8 mouse cellular contexts compared by ENCODE assay signal in genomic region chr16:34322546-34322945, GRCm38 (mm10).
A peak's percentile ranks its signal among the peaks of the same experiment; 100 is the strongest.
DNase-seq lines count a peak whose midpoint lies in the region; ATAC-seq and TF ChIP-seq lines count a peak whose summit lies in the region.

No protein-coding gene starts in this region.

- no peaks in the 10 kb centered on the region for H3K79me2 ChIP-seq in myocyte (ENCODE audit: control insufficient read depth, insufficient read depth)

- H3K9me3 ChIP-seq in hindbrain, embryonic 14.5 days (ENCODE audit: control insufficient read depth, low read length), result no peaks in the 10 kb centered on the region
- H3K9me3 ChIP-seq in limb, embryonic 12.5 days, result no peaks in the 10 kb centered on the region

- no peak overlapping the region for H3K4me2 ChIP-seq in hindbrain, embryonic 14.5 days (replicated peaks)
- no peak overlapping the region for H3K4me2 ChIP-seq in limb, embryonic 12.5 days
- H3K4me2 ChIP-seq in myocyte (ENCODE audit: low read depth), result no peak overlapping the region

- DNase-seq in right cerebral cortex, postnatal 4 days, result peak; percentile 35
- no peak for DNase-seq in right cerebral cortex, postnatal 25 days
- peak; percentile 97 for DNase-seq in cerebellum, adult 9-11 months
- peak; percentile 17 to 22 for DNase-seq in gastrocnemius, adult 8-10 months (ENCODE audit: low spot score in 2 of 2)
- DNase-seq in hindbrain, embryonic 14.5 days (ENCODE audit: low spot score), result peak; percentile 74
- peak; percentile 65 for DNase-seq in thymus, postnatal 4 days

- no peaks in the 10 kb centered on the region for H3K27me3 ChIP-seq in hindbrain, embryonic 14.5 days (ENCODE audit: control insufficient read depth, insufficient read depth, low read length)
- peaks cover 12% of the 10 kb centered on the region for H3K27me3 ChIP-seq in limb, embryonic 12.5 days
- H3K27me3 ChIP-seq in myocyte (ENCODE audit: control insufficient read depth, insufficient read depth, insufficient read length), result no peaks in the 10 kb centered on the region

- no peak for TF ChIP-seq POLR2A in myocyte (IDR thresholded peaks at IDR 0.05; ENCODE audit: insufficient read length, low read depth)

- H3K27ac ChIP-seq in hindbrain, embryonic 14.5 days, result no peak overlapping the region
- H3K27ac ChIP-seq in limb, embryonic 12.5 days, result no peak overlapping the region

- H3K4me1 ChIP-seq in hindbrain, embryonic 14.5 days (replicated peaks; ENCODE audit: control insufficient read depth, insufficient read depth, low read length), result peaks cover 17% of the 10 kb centered on the region
- peaks cover 14% of the 10 kb centered on the region for H3K4me1 ChIP-seq in limb, embryonic 12.5 days (replicated peaks)

- no peak overlapping the region for H3ac ChIP-seq in myocyte (ENCODE audit: control insufficient read depth, insufficient read length)

- H3K4me3 ChIP-seq in hindbrain, embryonic 14.5 days (replicated peaks; ENCODE audit: low read length), result no peak overlapping the region
- no peak overlapping the region for H3K4me3 ChIP-seq in limb, embryonic 12.5 days (replicated peaks)
- H3K4me3 ChIP-seq in myocyte, result no peak overlapping the region

- no peak overlapping the region for H3K9ac ChIP-seq in hindbrain, embryonic 14.5 days
- no peak overlapping the region for H3K9ac ChIP-seq in limb, embryonic 12.5 days (replicated peaks)

- H3K36me3 ChIP-seq in hindbrain, embryonic 14.5 days (replicated peaks; ENCODE audit: control insufficient read depth, insufficient read depth), result no peaks in the 10 kb centered on the region
- peaks cover 4% of the 10 kb centered on the region; the same call in 1 of the 2 replicates for H3K36me3 ChIP-seq in limb, embryonic 12.5 days
- no peaks in the 10 kb centered on the region for H3K36me3 ChIP-seq in myocyte (ENCODE audit: control insufficient read depth, insufficient read depth)

- WGBS in hindbrain, embryonic 14.5 days, result 24% methylated on average over 4 of the region's 4 CpGs
- WGBS in limb, embryonic 12.5 days, result 10% methylated on average over 4 of the region's 4 CpGs

- peak; percentile 84 for ATAC-seq in hindbrain, embryonic 14.5 days (ENCODE audit: low FRiP score)
- peak; percentile 76; the same call in 1 of the 2 replicates for ATAC-seq in limb, embryonic 12.5 days (ENCODE audit: insufficient number of reproducible peaks, insufficient read depth, low FRiP score, low TSS enrichment, low read depth)

TF ChIP-seq in myocyte, 11 proteins besides CTCF, POLR2A, EP300 and RAD21:
- TF ChIP-seq MYOD1 (IDR thresholded peaks at IDR 0.05; ENCODE audit: control insufficient read depth in 1 of 3, insufficient read length in 2 of 3, low read depth in 2 of 3), result peak; percentile 48 to 75 (median 51)
- no peak for TF ChIP-seq POLR2AphosphoS2 (IDR thresholded peaks at IDR 0.05; ENCODE audit: insufficient read length, low read depth)
- TF ChIP-seq USF1 (IDR thresholded peaks at IDR 0.05; ENCODE audit: low read depth), result no peak
- no peak for TF ChIP-seq REST (IDR thresholded peaks at IDR 0.05; ENCODE audit: insufficient read depth, insufficient read length)
- TF ChIP-seq TCF12 (IDR thresholded peaks at IDR 0.05; ENCODE audit: insufficient read depth, poor library complexity, severe bottlenecking), result no peak
- TF ChIP-seq MYOG (IDR thresholded peaks at IDR 0.05; ENCODE audit: control insufficient read depth in 1 of 3, insufficient read depth in 1 of 3, insufficient read length in 2 of 3, low read depth in 2 of 3), result peak in 1 of 3 experiments; percentile 74
- no peak for TF ChIP-seq E2F4 (IDR thresholded peaks at IDR 0.05; ENCODE audit: insufficient read depth)
- TF ChIP-seq TCF3 (IDR thresholded peaks at IDR 0.05; ENCODE audit: insufficient read length, low read depth), result no peak
